Mouse (Mus musculus) right cerebral cortex, postnatal 36 days (tissue): Measurements from ENCODE around the gene Spp2.

ENCODE experiments used
- DNase-seq, 2 experiments: peaks; one replicate each; pipeline ENCODE4 v3.0.0; 2022; ENCODE audit warnings: low spot score in 2 of 2, mixed read lengths in 1 of 2

The Spp2 gene

DNA sequence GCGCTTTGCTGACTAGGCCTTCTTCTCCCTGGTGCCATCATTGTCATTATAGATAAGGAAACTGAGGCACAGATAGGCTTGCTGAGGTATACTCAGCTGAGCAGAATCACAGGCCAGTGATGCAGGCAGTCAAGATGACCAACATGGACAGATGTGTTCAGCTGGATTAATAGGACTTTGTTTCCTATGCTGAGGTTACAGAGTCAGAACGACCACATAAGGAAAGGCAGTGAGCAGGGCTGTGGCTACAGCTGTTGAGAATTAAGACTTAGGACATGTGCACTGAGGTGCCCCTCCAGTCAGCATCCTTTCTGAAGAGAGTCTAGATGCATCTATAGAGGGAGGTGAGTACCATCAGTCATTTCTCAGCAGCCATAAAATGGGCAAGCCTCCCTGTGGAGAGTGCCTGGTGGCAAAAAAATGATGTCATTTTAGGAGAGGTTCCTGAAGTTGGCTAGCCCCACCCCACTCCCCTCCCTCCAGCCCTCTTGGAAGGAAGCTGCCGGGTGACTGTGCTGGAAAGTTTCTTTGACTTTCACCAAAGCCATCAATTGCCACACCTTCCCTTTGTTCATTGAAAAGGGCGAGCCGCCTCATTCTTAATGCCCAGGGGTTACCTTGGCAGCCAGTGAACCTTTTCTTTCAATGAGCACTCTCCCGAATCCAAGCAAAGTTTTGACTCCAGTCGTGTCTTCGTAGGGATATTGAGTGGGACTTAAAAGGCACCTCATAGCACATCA is 59.7 kb downstream of the Spp2 start:
- DNase-seq = no peak

DNA sequence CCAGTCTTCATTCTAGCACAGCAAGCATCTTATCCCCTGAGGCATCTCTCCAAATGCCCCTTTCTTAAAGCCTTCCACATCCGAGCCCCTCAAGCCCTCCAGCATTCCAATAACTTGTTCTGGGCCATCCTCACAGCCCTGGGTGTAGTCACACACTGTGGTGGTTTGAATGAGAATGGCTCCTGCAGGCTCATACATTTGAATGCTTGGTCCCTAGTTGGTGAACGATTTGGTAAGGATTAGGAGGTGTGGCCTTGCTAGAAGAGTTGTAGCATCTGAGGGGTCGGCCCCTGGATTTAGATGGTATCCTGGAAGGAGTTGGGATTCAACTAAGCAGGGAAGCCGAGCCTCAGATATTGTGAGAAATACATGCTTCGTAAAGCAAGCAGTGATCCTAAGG is 61.1 kb downstream of the Spp2 start:
- no peak for DNase-seq

DNA sequence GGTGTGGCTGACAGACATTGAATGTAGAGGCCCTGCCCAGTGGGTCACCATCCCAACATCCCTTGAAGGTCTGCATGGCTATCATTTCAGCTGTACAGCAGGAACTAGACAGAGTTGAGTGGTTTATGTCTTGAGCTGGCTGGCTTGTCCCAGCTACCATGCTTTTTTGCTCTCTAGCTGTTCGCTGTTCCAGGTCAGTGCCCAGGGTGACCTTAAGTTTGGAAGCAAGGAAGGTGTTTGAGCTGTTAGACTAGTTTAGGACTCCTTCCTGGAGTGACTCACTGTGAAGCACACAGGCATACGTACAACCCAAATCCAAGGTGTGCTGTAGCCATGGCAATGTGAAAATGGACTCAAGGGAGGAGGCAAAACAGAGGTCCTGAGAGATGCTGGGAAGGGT is 61.6 kb downstream of the Spp2 start:
- DNase-seq = no peak

DNA sequence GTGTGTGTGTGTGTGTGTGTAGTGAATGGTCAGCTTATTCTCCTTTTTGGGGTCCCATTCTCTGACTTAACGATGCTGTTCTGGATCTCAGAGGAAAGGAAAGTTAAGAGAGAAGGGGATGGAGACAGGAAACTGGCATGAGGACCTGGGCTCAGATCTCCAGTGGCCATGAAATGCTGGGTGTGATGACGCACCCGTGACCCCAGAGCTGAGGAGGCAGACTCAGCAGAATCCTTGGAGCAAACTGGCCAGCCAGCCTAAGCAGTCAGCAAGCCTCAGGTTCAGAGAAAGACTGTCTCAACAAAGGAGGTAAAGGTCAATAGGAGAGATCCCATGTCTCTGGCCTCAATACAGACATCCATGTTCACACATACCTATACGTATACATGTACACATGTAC is 63.0 kb downstream of the Spp2 start:
- DNase-seq = no peak

DNA sequence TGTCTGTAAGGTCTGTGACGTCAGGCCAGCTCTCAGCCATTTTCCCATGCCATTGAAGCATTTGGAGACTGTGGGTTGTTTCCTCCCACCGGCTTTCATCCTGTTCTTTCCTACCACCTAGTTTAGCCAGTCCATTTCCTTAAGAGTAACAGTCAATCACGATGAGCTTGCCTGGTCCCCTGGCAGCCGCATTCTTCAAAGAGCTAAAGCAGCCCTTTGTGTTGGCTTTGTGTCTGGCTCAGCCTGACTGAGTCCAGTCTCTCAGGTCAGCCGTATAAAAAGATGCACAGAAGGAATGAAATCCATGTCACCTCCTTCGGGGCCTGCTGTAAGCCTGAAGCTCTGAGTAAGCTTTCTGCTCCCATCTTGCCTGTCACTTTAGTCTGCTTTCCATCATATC is 65.5 kb downstream of the Spp2 start:
- DNase-seq = no peak

DNA sequence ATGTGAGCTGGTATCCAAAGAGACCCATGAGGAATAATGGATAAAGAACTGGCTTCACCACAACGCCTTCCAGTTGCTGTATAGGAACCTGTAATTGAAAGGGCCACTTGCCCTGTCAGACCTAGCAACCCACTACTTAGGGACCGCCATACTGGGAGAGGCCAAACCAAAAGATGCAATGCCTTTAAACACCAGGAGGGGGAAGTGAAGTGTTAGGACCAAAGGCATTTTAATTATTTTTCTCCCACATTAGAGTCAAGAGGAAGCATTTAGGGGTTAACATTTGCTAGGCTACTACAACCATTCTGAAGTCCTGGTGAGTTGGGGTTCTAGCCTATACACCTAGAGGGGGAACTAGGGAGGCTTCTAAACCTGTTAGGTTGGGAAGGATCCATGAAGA is 67.1 kb downstream of the Spp2 start:
- no peak for DNase-seq

DNA sequence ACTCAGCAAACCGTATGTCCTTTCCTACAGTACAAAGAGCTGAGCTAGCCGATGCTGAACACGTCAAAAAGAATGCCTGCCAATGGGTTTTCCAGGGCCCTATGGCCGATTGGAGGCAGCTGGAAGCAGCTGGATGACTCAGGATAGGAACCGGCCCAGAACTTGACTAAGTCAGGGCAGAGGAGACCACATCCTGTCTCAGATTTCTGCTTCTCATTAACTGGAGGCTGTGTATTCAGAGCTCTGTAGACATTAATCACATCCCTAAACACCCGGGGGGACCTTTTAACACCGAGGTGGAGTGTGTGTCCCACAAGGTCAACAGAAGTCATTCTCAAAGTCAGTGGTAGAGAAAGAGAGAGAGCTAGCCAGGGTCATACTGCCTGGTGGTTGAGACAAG is 67.8 kb downstream of the Spp2 start:
- no peak for DNase-seq

DNA sequence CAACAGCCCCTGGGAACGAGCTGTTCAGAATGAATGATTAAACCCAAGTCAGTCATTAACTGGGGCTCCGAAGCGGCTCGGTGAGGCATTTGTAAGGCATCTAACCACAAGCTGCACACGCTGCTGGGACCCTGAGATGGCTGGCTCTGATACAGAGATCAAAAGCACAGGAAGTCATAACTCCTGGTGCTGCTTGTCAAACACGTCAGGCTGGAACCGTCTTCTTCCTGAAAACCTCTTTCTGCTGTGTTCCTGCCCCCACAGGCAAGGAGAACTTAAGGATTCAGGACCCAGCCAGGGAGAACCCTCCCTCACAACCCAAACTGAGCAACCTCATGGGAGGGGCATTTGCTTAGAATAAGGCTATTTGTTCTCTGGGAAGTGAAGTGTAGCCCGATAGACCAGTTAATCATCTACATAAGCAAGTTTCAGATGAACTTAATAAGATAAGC is 68.8 kb downstream of the Spp2 start:
- no peak for DNase-seq
